Mouse (Mus musculus) gastrocnemius, postnatal 10 days (tissue): ENCODE results near the gene Tesk2. TPM values are rescaled to one million over a fixed set of nuclear protein-coding genes. Genes with fewer than 3 reads are reported as not detected.

ENCODE experiments used
- total RNA-seq, 2 experiments: library from RNA; stranded (reverse); gene quantifications; 2 replicates each; pipeline ENCODE4 v1.2.3; 2021

Tesk2 gene
- total RNA-seq, 2 experiments from 2014 or later: 2.9 to 3.0 TPM

Other genes with a start within 250 kb of the Tesk2 start
- 10 to 100 TPM; 14.4 to 15.2 TPM for gene Ipp, start 213.4 kb upstream of the Tesk2 start, total RNA-seq
- gene Tmem69, start 165.0 kb upstream of the Tesk2 start, total RNA-seq: 10 to 100 TPM; 15.7 to 16.4 TPM
- 10 to 100 TPM; 32.0 to 34.3 TPM for gene Gpbp1l1, start 163.3 kb upstream of the Tesk2 start, total RNA-seq
- gene Ccdc17, start 124.3 kb upstream of the Tesk2 start, total RNA-seq: 1 to 10 TPM; 2.1 to 2.4 TPM
- 10 to 100 TPM; 22.2 to 28.5 TPM for gene Nasp, start 93.0 kb upstream of the Tesk2 start, total RNA-seq
- gene Akr1a1, start 69.3 kb upstream of the Tesk2 start, total RNA-seq: 100 to 1,000 TPM; 300 to 334 TPM
- 100 to 1,000 TPM; 241 to 242 TPM for gene Prdx1, start 35.4 kb upstream of the Tesk2 start, total RNA-seq
- 10 to 100 TPM; 23.0 to 25.6 TPM for gene Mmachc, start 12.5 kb upstream of the Tesk2 start, total RNA-seq
- gene Ccdc163, start 12.4 kb upstream of the Tesk2 start, total RNA-seq: 1 to 10 TPM; 5.0 to 7.5 TPM
- gene Toe1, start 86.7 kb downstream of the Tesk2 start, total RNA-seq: 10 to 100 TPM in 1 of 2 experiments, 1 to 10 TPM in 1; 8.3 to 11.7 TPM
- 1 to 10 TPM; 1.4 to 3.9 TPM for gene Mutyh, start 86.8 kb downstream of the Tesk2 start, total RNA-seq
- 1 to 10 TPM; 1.5 to 2.3 TPM for gene Hpdl, start 100.8 kb downstream of the Tesk2 start, total RNA-seq
- under 1 TPM; 0.35 to 0.47 TPM for gene Zswim5, start 156.4 kb downstream of the Tesk2 start, total RNA-seq